Mouse (Mus musculus): Measurements from ENCODE around the gene Pgp. TPM values are rescaled to one million over a fixed set of nuclear protein-coding genes. Genes with fewer than 3 reads are reported as not detected.

Pgp gene
- total and polyA plus RNA-seq, 3 experiments, result 35.7 to 44.5 (median 39.1) TPM

DNA sequence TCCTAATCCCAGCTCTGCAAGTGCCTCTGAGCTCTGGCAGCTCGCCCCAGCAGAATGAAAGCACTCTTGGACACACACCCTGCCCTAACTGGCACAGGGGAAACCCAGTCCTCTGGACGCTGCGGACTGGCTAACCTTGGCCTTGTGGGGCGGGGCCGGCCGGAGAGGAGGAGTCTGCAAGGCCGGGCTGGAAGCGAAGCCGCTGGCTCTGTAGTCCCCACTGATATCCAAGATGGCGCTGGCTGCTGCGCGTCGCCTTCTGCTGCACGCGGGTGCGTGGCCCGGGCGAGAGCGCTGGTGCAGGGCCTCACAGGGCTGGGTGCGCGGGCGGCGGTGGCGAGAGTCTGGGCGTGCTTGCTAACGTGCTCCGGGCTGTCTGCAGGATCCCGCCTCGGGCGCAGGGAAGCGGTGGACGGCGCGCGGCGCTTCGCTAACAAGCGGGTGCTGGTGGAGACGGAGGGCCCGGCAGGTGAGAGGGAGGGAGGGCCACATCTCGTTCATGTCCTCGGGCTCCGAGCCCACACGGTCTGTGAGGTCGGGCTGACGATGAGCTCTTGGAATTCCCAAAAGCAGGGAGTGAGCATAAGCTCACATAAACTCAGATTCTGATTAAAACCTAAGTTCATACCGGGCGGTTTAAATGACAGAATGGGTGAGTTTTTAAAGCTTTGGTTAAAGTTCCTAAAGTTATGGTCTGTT lies 43.6 kb upstream of the Pgp start, which contains the start of gene Eci1:
Eci1 (plus strand) TSS at position 171 of the 699 bp plus-strand sequence.
- H3K36me3 ChIP-seq (ENCODE audit: control insufficient read depth, insufficient read depth, low read length), result no peaks in the 10 kb centered on the region
- intact Hi-C loops (cut with DNase I), result no loop called here
- 1% methylated on average over 48 of the region's 48 CpGs for WGBS
- peak within 1 kb of the TSS; percentile 87 for H3K9ac ChIP-seq (ENCODE audit: low read depth, low read length)
- peak within 1 kb of the TSS; percentile 75 for H3K4me3 ChIP-seq
- no peaks in the 10 kb centered on the region for H3K4me1 ChIP-seq (ENCODE audit: control insufficient read depth, insufficient read depth, low read length)
- peak within 1 kb of the TSS; percentile 91 for H3K27ac ChIP-seq
- no peaks in the 10 kb centered on the region for H3K27me3 ChIP-seq (ENCODE audit: control insufficient read depth, insufficient read depth, low read length)
- peak; percentile 95 to 97 for DNase-seq
- H3K79me2 ChIP-seq (replicated peaks; ENCODE audit: control insufficient read depth, insufficient read depth, low read length), result 0 out of 2 replicates have a peak, but pooled peaks cover 1% of the 10 kb centered on the region
- TF ChIP-seq POLR2A (IDR thresholded peaks at IDR 0.05; ENCODE audit: insufficient read depth, low read depth, low read length) (peak; percentile 91), CTCF (IDR thresholded peaks at IDR 0.05) (peak; percentile 7; the same call in 1 of the 2 replicates), EP300 (IDR thresholded peaks at IDR 0.05; ENCODE audit: insufficient read depth, low read depth, low read length) (peak; percentile 34; the same call in 1 of the 2 replicates)

GRCm38 (mm10) chr17:24427170-24427557 lies 43.0 kb upstream of the Pgp start:
- whole genome bisulfite sequencing, result 1% methylated on average over 8 of the region's 8 CpGs
- Histone ChIP-seq H3K36me3 (ENCODE audit: control insufficient read depth, insufficient read depth, low read length) (no peaks in the 10 kb centered on the region), H3K4me3 (peak overlapping the region; percentile 75), H3K27me3 (ENCODE audit: control insufficient read depth, insufficient read depth, low read length) (no peaks in the 10 kb centered on the region), H3K27ac (peak overlapping the region; percentile 91), H3K79me2 (replicated peaks; ENCODE audit: control insufficient read depth, insufficient read depth, low read length) (peaks cover 3% of the 10 kb centered on the region; the same call in 1 of the 2 replicates), H3K4me1 (ENCODE audit: control insufficient read depth, insufficient read depth, low read length) (no peaks in the 10 kb centered on the region), H3K9ac (ENCODE audit: low read depth, low read length) (peak overlapping the region; percentile 87)
- no peak for DNase-seq
- no peak for TF ChIP-seq CTCF (IDR thresholded peaks at IDR 0.05)
- no peak for TF ChIP-seq EP300 (IDR thresholded peaks at IDR 0.05; ENCODE audit: insufficient read depth, low read depth, low read length)
- TF ChIP-seq POLR2A (IDR thresholded peaks at IDR 0.05; ENCODE audit: insufficient read depth, low read depth, low read length), result no peak
- intact Hi-C loops (cut with DNase I), result no loop called here

GRCm38 (mm10) chr17:24429201-24429983 lies 40.8 kb upstream of the Pgp start:
- no peak; the same call in none of the 2 replicates for TF ChIP-seq POLR2A (IDR thresholded peaks at IDR 0.05; ENCODE audit: insufficient read depth, low read depth, low read length)
- no peak for TF ChIP-seq CTCF (IDR thresholded peaks at IDR 0.05)
- TF ChIP-seq EP300 (IDR thresholded peaks at IDR 0.05; ENCODE audit: insufficient read depth, low read depth, low read length), result 0 out of 2 replicates have a peak, but pooled peaks have one; percentile 60
- WGBS, result 67% methylated on average over 14 of the region's 14 CpGs
- Histone ChIP-seq H3K4me1 (ENCODE audit: control insufficient read depth, insufficient read depth, low read length) (no peaks in the 10 kb centered on the region), H3K27ac (peak overlapping the region; percentile 91), H3K4me3 (peak overlapping the region; percentile 23; the same call in 1 of the 2 replicates), H3K36me3 (ENCODE audit: control insufficient read depth, insufficient read depth, low read length) (no peaks in the 10 kb centered on the region; the same call in 1 of the 2 replicates), H3K9ac (ENCODE audit: low read depth, low read length) (no peak overlapping the region), H3K27me3 (ENCODE audit: control insufficient read depth, insufficient read depth, low read length) (no peaks in the 10 kb centered on the region), H3K79me2 (replicated peaks; ENCODE audit: control insufficient read depth, insufficient read depth, low read length) (peaks cover 3% of the 10 kb centered on the region; the same call in 1 of the 2 replicates)
- intact Hi-C loops (cut with DNase I), result no loop called here
- peak; percentile 55 to 76 for DNase-seq

DNA sequence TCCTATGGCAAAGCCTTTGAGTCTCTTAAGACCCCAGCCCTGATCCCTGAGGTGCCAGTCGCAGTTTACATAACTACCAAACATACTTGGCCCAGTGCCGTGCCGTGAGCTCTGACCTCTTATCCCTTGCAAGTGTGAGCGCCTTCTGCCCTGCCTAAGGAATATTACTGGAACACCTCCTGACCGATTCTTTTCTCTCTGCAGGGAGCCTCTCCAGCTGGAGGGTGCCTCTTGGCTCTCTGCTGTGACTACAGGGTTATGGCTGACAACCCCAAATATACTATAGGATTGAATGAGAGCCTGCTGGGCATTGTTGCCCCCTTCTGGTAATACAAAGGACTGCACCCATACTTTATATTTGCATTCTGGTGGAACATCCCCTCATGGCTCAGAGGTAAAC lies 33.2 kb upstream of the Pgp start:
- WGBS, result 65% methylated on average over 5 of the region's 5 CpGs
- Histone ChIP-seq H3K27ac (no peak overlapping the region), H3K9ac (ENCODE audit: low read depth, low read length) (no peak overlapping the region), H3K4me1 (ENCODE audit: control insufficient read depth, insufficient read depth, low read length) (no peaks in the 10 kb centered on the region), H3K4me3 (no peak overlapping the region), H3K79me2 (replicated peaks; ENCODE audit: control insufficient read depth, insufficient read depth, low read length) (peaks cover under 1% of the 10 kb centered on the region; the same call in 1 of the 2 replicates), H3K27me3 (ENCODE audit: control insufficient read depth, insufficient read depth, low read length) (no peaks in the 10 kb centered on the region), H3K36me3 (ENCODE audit: control insufficient read depth, insufficient read depth, low read length) (no peaks in the 10 kb centered on the region; the same call in 1 of the 2 replicates)
- intact Hi-C loops (cut with DNase I), result no loop called here
- TF ChIP-seq EP300 (IDR thresholded peaks at IDR 0.05; ENCODE audit: insufficient read depth, low read depth, low read length) (no peak), CTCF (IDR thresholded peaks at IDR 0.05) (peak; percentile 94)
- no peak for DNase-seq

DNA sequence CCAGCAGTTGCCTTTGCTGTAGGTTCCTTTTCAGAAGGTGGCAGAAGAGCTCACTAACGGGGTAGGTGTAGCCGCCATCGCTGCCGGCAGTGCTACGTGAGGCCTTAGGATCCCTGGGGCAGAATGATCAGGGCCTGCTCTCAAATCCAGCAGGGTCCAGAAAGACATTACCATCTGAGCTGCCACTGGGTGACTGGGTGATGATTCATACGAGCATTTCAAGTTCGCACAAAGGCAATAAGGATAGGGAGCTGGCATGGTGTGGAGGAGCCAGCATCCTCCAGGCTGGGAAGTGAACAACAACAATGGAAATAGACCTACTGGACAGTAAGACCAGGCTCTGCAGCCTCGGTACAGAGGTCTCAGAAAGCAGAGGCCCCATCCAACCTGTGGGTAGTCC lies 29.8 kb upstream of the Pgp start:
- Histone ChIP-seq H3K27ac (no peak overlapping the region), H3K27me3 (ENCODE audit: control insufficient read depth, insufficient read depth, low read length) (no peaks in the 10 kb centered on the region), H3K9ac (ENCODE audit: low read depth, low read length) (no peak overlapping the region), H3K36me3 (ENCODE audit: control insufficient read depth, insufficient read depth, low read length) (no peaks in the 10 kb centered on the region), H3K4me3 (no peak overlapping the region), H3K4me1 (ENCODE audit: control insufficient read depth, insufficient read depth, low read length) (no peaks in the 10 kb centered on the region), H3K79me2 (replicated peaks; ENCODE audit: control insufficient read depth, insufficient read depth, low read length) (no peaks in the 10 kb centered on the region)
- 83% methylated on average over 8 of the region's 8 CpGs for WGBS
- DNase-seq, result no peak
- TF ChIP-seq POLR2A (IDR thresholded peaks at IDR 0.05; ENCODE audit: insufficient read depth, low read depth, low read length) (no peak), EP300 (IDR thresholded peaks at IDR 0.05; ENCODE audit: insufficient read depth, low read depth, low read length) (0 out of 2 replicates have a peak, but pooled peaks have one; percentile 13)
- intact Hi-C loops (cut with DNase I), result no loop called here

Data from heart, adult 2 months (tissue).